Mouse (Mus musculus) liver, embryonic 12.5 days (tissue): ENCODE measurements around the gene Fbxo21. TPM values are rescaled to one million over a fixed set of nuclear protein-coding genes. Genes with fewer than 3 reads are reported as not detected.

ENCODE experiments used
- ATAC-seq: fragments of 200-750 bp; cut with Nextera tagmentation; 2 replicates; pipeline ENCODE4 v1.8.0; 2017; ENCODE audit warnings: moderate number of reproducible peaks, mild to moderate bottlenecking, moderate library complexity
- H3K27ac ChIP-seq: fragments of 300-500 bp; sonication (generic); 2 replicates; pipeline ENCODE4 v1.5.1; 2016; ENCODE audit warnings: mild to moderate bottlenecking
- H3K27me3 ChIP-seq: fragments of 300-500 bp; sonication (generic); replicated peaks from 2 replicates; pipeline ENCODE4 v1.6.1; 2016; ENCODE audit warnings: mild to moderate bottlenecking, moderate library complexity
- H3K36me3 ChIP-seq: fragments of 300-500 bp; sonication (generic); 2 replicates; pipeline ENCODE4 v1.6.1; 2016; ENCODE audit warnings: mild to moderate bottlenecking, moderate library complexity
- H3K4me1 ChIP-seq: fragments of 300-500 bp; sonication (generic); 2 replicates; pipeline ENCODE4 v1.6.1; 2016
- H3K4me2 ChIP-seq: fragments of 300-500 bp; sonication (generic); 2 replicates; pipeline ENCODE4 v1.6.1; 2016; ENCODE audit warnings: mild to moderate bottlenecking, moderate library complexity
- H3K4me3 ChIP-seq: fragments of 300-500 bp; sonication (generic); 2 replicates; pipeline ENCODE4 v1.5.1; 2016; ENCODE audit warnings: mild to moderate bottlenecking, moderate library complexity
- H3K9ac ChIP-seq: fragments of 300-500 bp; sonication (generic); 2 replicates; pipeline ENCODE4 v1.6.1; 2016; ENCODE audit warnings: mild to moderate bottlenecking, moderate library complexity
- H3K9me3 ChIP-seq: fragments of 300-500 bp; sonication (generic); replicated peaks from 2 replicates; pipeline ENCODE4 v1.6.1; 2016; ENCODE audit warnings: mild to moderate bottlenecking, moderate library complexity
- WGBS: fragments of 180-500 bp; shearing (Covaris S2); methylation state at CpG from one replicate; pipeline ENCODE4 v1.1.7; 2016; ENCODE audit not compliant: insufficient replicate concordance; 5-methylcytosine and 5-hydroxymethylcytosine counted together
- polyA plus RNA-seq: library from polyadenylated mRNA; unstranded; fragments of >200 nt; fragmentation: Nextera tagmentation; extraction: Ambion mirVana; gene quantifications from 2 replicates; pipeline ENCODE4 v1.2.1, GENCODE M21; 2016

Fbxo21 gene
- polyA plus RNA-seq, 1 experiment from 2014 or later = 28.1 TPM

DNA sequence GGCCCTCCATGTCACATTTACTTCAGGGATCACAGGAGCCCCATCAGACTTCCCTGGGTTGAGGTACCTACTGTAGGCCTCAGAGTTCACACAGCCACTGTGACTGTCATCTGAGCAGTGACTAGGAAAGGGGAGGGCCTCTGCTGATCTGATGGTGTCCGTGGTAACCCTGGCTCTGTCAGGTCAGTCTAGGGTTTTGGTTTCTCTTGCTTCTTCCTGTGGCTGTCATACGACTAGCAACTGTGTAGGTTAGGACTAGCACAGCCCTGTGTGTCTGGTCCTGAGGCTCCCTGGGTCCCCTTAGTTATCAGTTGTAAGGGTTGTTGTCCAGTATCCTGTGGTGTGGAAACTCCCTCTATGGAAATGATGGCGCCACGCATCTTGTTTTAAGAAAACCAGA, 74.2 kb downstream of the Fbxo21 start:
- WGBS = 34% methylated on average over 4 of the region's 4 CpGs
- Histone ChIP-seq H3K4me2 (no peak overlapping the region), H3K36me3 (no peaks in the 10 kb centered on the region), H3K9ac (no peak overlapping the region), H3K9me3 (no peaks in the 10 kb centered on the region), H3K4me3 (no peak overlapping the region), H3K27me3 (no peaks in the 10 kb centered on the region), H3K27ac (no peak overlapping the region), H3K4me1 (0 out of 2 replicates have a peak, but pooled peaks cover 4% of the 10 kb centered on the region)
- ATAC-seq = no peak

DNA sequence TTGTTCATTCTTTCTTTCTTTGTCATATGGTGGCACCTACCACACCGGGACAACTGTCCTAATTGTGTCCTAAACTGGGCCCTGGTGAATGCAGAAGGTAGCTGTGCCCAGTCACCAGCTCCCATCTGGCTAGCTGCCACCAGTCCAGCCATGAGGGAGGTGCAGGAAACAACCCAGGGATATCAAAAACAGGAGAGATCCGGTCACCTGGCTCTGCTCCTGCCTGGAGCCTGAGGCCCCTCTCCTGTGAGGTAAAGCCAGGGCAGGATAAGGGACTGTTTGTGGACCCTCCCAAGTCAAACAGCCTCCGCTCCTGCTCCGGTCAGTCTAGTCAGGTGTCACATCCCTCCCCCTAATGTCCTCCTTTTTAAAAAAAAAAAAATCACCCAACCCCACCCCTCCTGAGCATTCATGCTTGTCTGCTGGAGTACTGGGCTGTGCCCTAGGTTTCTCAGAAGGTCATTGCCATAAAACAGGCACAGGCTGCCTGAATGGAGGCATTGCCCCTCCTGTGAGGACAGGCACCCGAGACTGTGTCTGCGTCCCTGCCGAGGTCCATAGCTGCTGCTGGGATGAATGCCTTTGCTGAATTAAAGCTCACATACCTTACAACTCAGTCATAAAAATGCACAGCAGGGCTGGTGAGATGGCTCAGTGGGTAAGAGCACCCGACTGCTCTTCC, 75.6 kb downstream of the Fbxo21 start:
- Histone ChIP-seq H3K9ac (no peak overlapping the region), H3K4me1 (0 out of 2 replicates have a peak, but pooled peaks cover 4% of the 10 kb centered on the region), H3K4me3 (no peak overlapping the region), H3K9me3 (no peaks in the 10 kb centered on the region), H3K4me2 (no peak overlapping the region), H3K27ac (no peak overlapping the region), H3K36me3 (no peaks in the 10 kb centered on the region), H3K27me3 (no peaks in the 10 kb centered on the region)
- no peak for ATAC-seq
- WGBS = 72% methylated on average over 8 of the region's 8 CpGs

DNA sequence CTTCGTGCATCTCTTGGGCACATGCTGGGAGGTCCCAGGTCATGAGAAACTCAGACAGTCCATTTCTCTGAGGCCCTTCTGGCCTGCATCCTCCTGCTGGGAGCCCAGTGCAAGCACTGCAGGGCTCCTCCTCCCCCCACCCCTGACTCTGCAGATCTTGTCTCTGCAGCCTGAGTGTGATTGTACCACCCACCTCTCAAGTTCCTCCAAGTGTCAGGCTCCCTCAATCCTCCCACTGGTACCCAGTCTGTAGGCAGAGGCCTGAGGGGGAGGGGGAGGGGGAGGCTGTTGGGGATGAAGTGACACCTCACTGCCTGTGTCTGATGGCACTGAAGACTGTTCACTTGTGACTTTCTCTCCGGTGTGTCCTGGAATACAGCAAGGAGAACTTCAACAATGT, 76.7 kb downstream of the Fbxo21 start:
- Histone ChIP-seq H3K9me3 (no peaks in the 10 kb centered on the region), H3K27ac (no peak overlapping the region), H3K36me3 (no peaks in the 10 kb centered on the region), H3K4me1 (0 out of 2 replicates have a peak, but pooled peaks cover 4% of the 10 kb centered on the region), H3K4me2 (no peak overlapping the region), H3K9ac (no peak overlapping the region), H3K4me3 (no peak overlapping the region), H3K27me3 (no peaks in the 10 kb centered on the region)
- 92% methylated on average over 2 of the region's 2 CpGs for whole genome bisulfite sequencing
- no peak for ATAC-seq

DNA sequence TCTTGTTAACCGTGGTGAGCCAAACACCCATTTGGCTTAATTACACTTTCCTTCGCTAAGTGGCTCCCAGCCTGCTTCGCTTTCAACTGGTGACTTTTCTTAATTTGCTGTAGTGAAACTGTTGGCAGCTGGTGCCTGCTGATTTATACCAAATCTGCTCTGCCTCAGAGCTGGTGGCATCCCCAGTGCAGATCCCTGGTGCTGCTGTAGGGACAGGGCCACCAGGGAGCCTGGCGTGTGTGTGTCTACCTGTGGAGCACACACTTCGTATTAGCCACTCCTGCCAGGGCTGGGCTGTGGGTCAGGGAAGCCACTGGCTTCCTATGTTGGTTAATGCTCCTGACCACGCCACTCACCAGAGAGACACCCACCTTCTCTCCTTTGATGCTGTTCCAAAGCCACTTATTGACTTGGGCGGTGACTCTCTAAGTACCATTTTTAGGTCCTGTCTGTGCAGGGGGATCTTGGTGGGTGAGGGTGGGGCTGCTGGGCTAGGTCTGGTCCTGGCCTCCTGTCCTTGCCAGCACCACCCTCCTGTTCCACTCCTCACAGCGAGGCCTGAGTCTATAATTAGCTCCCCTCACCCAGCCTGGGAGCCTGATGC, 81.1 kb downstream of the Fbxo21 start:
- no peaks in the 10 kb centered on the region; the same call in 1 of the 2 replicates for H3K27me3 ChIP-seq
- no peak overlapping the region for H3K4me2 ChIP-seq
- H3K9ac ChIP-seq = no peak overlapping the region
- H3K9me3 ChIP-seq = no peaks in the 10 kb centered on the region
- no peak overlapping the region for H3K27ac ChIP-seq
- 47% methylated on average over 8 of the region's 8 CpGs for WGBS
- ATAC-seq = no peak
- H3K4me3 ChIP-seq = no peak overlapping the region
- H3K36me3 ChIP-seq = no peaks in the 10 kb centered on the region
- peaks cover 10% of the 10 kb centered on the region; the same call in 1 of the 2 replicates for H3K4me1 ChIP-seq

DNA sequence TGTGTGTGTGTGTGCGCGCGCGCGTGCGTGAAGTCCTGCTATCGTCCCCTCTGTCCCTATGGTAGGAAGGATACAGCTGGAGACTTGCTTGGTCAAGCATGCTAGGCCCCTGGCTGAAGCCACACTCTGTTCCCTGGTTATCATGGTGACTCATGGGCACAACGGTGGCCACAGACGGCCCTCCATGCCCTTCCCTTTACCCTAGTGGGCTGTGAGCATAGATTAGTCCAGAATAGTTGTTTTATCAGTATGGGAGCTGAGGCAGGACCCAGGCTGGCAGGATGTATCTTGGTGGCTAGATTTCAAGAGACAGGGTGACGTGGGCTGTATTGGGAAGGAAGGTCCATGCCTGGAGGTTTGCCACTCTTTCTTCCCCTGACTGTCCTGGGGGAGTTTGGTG, 82.3 kb downstream of the Fbxo21 start:
- Histone ChIP-seq H3K27ac (no peak overlapping the region), H3K9ac (no peak overlapping the region), H3K36me3 (peaks cover 5% of the 10 kb centered on the region; the same call in 1 of the 2 replicates), H3K27me3 (no peaks in the 10 kb centered on the region; the same call in 1 of the 2 replicates), H3K4me3 (no peak overlapping the region), H3K4me1 (peaks cover 17% of the 10 kb centered on the region; the same call in 1 of the 2 replicates), H3K4me2 (no peak overlapping the region), H3K9me3 (no peaks in the 10 kb centered on the region)
- ATAC-seq = peak; percentile 59
- 67% methylated on average over 10 of the region's 10 CpGs for WGBS

DNA sequence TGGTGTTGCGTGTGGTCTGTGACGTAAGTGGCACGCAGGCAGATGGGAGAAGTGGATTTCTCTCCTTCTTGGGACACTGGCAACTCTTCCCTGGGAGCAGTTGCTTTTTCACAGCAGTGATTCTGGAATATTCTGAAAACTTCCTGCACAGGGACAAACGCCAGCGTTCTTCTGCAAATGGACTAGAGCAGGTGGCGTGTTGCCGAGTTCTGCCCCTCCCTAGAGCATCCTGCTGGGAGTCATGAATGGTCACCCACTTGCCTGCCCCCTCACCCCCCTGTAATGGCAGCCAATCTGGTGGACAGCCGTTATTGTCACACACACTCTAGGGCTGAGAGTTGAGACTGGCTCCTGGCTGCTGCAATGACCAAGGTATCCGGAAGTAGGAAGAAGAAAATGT, 83.1 kb downstream of the Fbxo21 start:
- WGBS = 85% methylated on average over 9 of the region's 9 CpGs
- ATAC-seq = no peak
- Histone ChIP-seq H3K27me3 (no peaks in the 10 kb centered on the region; the same call in 1 of the 2 replicates), H3K9me3 (no peaks in the 10 kb centered on the region), H3K4me2 (no peak overlapping the region), H3K9ac (no peak overlapping the region), H3K4me3 (no peak overlapping the region), H3K36me3 (peaks cover 10% of the 10 kb centered on the region; the same call in 1 of the 2 replicates), H3K4me1 (peaks cover 25% of the 10 kb centered on the region), H3K27ac (no peak overlapping the region)

Other genes with a start within 250 kb of the Fbxo21 start
- gene Nos1, start 195.7 kb upstream of the Fbxo21 start, polyA plus RNA-seq = 0.01 and 0.02 TPM in 2 replicates
- 1.5 and 2.0 TPM in 2 replicates for gene Tesc, start 51.0 kb downstream of the Fbxo21 start, polyA plus RNA-seq
- gene Fbxw8, start 178.7 kb downstream of the Fbxo21 start, polyA plus RNA-seq = 23.1 and 24.4 TPM in 2 replicates
- gene Hrk, start 187.9 kb downstream of the Fbxo21 start, polyA plus RNA-seq = 0.04 TPM in 1 of 2 replicates, not detected in the other